Mouse (Mus musculus): ENCODE results near the gene Vbp1.

The Vbp1 gene

DNA sequence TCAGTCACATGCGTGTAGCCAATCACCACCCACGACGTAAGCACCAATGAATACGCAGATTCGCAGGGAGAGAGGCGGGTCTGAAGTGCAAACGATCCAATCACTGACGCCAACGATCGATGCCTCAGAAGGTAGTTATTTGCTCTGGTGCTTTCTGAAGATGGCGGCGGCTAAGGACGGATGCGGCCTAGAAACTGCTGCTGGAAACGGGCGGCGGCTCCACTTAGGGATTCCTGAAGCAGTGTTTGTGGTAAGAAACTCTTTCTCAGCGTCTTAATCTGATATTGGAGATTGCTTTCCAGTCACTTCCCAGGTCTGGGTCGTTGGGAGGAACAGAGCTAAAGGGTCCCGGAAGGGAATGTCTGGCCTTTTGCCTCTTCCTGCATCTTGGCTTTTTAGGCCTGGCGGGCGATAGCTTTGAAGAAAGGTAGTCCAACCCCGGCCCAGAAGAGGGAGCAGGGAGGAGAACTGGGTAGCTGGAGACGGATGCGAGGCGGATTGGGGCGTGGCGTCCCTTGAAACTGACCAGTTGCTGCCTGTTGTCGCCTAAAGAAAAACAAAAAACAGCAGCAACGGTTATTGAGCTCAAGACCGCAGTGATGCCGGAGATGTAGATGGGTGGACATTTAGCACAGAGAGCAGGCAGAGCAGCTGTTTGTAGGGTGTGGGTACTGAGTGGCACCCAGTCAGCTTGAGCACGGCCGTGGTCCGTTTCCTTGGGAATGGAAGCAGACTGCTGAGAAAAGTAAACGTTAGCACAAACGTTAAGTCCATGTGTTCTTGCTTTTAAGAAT is at the start of gene Vbp1:
TSS of gene Vbp1 (plus strand) at position 121 of the 794 bp plus-strand sequence.
- DNase-seq (ENCODE audit: low spot score in 2 of 2), result peak; percentile 50 to 77

DNA sequence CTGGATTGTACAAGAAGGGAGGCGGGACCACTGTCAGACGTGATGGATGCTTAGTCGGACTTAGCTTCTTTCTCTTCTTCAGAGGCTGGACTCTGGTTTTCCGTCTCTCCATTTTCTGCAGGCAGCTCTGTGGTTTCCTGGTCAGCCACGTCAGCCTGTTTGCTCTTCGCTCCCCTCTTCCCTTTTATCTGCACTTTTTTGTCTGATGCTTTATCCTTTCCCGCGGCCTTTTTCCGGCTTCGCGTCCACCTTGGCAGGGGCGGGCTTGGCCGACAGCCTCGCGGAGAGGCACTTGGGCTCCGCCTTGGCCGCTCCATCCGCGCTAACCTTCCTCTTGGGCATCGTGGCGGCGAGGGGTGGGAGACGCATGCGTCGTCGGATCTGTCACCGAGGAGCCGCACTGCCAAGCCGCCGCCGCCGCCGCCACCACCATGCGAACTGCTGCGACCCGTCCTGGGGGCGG is 38.9 kb upstream of the Vbp1 start:
- peak; percentile 11 to 18 for DNase-seq (ENCODE audit: low spot score in 2 of 2)

DNA sequence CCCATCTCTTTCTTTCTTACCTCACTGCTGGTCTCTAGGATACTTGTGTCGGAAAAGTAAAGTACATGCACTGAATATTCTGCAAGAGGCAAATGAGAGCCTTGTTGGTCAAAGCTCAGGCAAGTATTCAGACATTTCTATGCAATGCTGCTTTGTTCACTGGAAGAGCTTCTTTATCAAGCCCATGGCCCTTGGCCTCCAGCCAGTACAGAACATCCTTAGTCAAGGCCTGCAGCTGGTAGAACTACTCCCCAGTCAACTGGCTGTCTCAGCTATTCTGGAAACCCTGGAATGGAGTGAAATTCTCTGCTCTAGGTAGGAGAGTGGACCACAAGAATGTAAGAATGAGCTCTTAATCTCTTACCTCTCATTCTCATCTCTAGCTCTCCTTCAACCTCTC is 24.2 kb upstream of the Vbp1 start:
- no peak for DNase-seq (ENCODE audit: low spot score in 2 of 2)

DNA sequence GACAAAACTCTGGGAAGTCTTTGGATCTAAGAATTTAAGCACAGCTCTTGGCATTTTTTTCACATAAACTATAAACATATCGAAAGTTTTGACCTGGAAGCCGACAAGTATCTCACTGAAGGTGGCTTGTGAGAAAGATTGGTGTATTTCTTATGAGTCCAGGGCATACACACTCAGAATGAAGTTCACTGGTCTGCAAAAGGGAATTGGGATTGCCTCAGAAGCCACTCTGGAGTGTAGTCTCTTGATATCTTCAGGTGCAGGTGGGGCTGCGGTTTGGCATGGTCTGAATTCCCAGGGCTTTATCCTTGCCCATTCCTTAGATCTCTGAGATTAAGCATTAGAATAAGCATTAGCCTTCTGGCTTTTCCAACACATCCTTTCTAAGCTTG is 316 bp upstream of the Vbp1 start:
- DNase-seq (ENCODE audit: low spot score in 2 of 2), result no peak

DNA sequence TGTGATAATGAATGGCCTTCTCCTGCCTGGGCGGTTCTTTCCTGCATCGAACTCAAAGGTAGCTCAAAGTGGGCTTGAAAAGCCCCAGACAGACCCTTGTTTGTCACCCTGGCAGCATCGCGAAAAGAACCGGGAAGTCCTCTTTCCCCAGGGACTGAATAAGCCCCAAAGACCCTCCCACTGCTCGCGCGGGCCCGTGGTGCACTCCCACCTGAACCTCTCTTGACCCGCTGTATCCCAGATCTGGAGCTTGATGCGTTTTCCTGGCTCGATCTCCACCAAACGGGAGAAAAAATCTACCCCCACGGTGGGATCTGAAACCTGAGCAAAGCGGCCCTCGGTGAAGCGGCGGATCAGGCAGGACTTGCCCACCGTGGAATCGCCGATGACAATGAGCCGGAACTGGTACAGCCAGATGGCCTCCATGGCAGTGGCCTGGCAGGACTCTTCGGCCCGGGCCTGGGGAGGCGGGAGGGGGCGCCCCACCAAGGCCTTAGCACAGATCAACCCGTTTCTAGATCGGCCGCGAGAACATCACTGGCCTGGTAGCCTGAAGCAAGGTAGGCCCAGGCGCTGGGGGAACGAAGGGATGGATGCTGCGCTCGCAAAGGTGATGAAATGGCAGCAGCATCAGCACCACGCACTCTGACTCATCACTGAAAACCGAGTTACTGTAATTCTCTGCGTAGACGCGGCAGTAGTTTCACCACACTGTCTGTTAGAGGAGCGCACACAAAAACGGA is 63.7 kb downstream of the Vbp1 start, which contains the start of gene Rab39b:
TSS of gene Rab39b (minus strand) at position 650 of the 743 bp plus-strand sequence.
- peak in 1 of 2 experiments; percentile 0 for DNase-seq (ENCODE audit: low spot score in 2 of 2)

DNA sequence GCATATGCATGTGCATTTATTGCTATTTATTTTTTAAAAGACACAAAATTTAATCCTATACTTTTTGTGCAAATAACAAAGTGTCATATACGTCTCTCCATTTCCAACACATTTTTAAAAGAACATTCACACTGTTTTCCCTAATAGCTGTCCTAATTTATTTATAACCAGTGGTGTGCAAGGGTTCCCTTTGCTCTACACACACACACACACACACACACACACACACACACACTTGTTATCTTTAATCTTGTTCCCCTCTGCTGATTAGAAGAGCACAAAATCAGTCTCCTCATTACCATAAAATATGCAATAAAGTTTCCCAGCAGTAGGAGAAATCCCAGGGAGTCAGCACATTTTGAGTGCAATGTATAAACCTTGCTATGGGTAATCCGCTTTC is 64.4 kb downstream of the Vbp1 start:
- no peak for DNase-seq (ENCODE audit: low spot score in 2 of 2)

Data from urinary bladder, adult 18-20 months (tissue).